Mouse (Mus musculus) embryonic facial prominence, embryonic 13.5 days (tissue): ENCODE data around the gene Rsph3b. TPM values are rescaled to one million over a fixed set of nuclear protein-coding genes. Genes with fewer than 3 reads are reported as not detected.

ENCODE experiments used
- ATAC-seq: fragments of 200-750 bp; cut with Nextera tagmentation; 2 replicates; pipeline ENCODE4 v1.8.0; 2017; ENCODE audit warnings: low read depth; ENCODE audit not compliant: insufficient number of reproducible peaks, insufficient read depth, low FRiP score, low TSS enrichment
- H3K27ac ChIP-seq: fragments of 300-500 bp; sonication (generic); 2 replicates; pipeline ENCODE4 v1.5.1; 2015; ENCODE audit warnings: moderate library complexity, mild to moderate bottlenecking, inconsistent platforms
- H3K27me3 ChIP-seq: fragments of 300-500 bp; sonication (generic); 2 replicates; pipeline ENCODE4 v1.6.1; 2015; ENCODE audit warnings: mild to moderate bottlenecking, inconsistent platforms
- H3K36me3 ChIP-seq: fragments of 300-500 bp; sonication (generic); 2 replicates; pipeline ENCODE4 v1.6.1; 2015; ENCODE audit warnings: mild to moderate bottlenecking, inconsistent platforms
- H3K4me1 ChIP-seq: fragments of 300-500 bp; sonication (generic); 2 replicates; pipeline ENCODE4 v1.6.1; 2015; ENCODE audit warnings: inconsistent platforms
- H3K4me2 ChIP-seq: fragments of 300-500 bp; sonication (generic); 2 replicates; pipeline ENCODE4 v1.6.1; 2015; ENCODE audit warnings: moderate library complexity, mild to moderate bottlenecking, inconsistent platforms
- H3K4me3 ChIP-seq: fragments of 300-500 bp; sonication (generic); 2 replicates; pipeline ENCODE4 v1.5.1; 2015; ENCODE audit warnings: mild to moderate bottlenecking, inconsistent platforms
- H3K9ac ChIP-seq: fragments of 300-500 bp; sonication (generic); 2 replicates; pipeline ENCODE4 v1.6.1; 2015; ENCODE audit warnings: mild to moderate bottlenecking, inconsistent platforms
- H3K9me3 ChIP-seq: fragments of 300-500 bp; sonication (generic); 2 replicates; pipeline ENCODE4 v1.6.1; 2016; ENCODE audit warnings: inconsistent platforms
- WGBS: fragments of 180-500 bp; shearing (Covaris S2); methylation state at CpG from one replicate; pipeline ENCODE4 v1.1.7; 2015; ENCODE audit warnings: mixed read lengths; 5-methylcytosine and 5-hydroxymethylcytosine counted together
- microRNA-seq: library from miRNA; unstranded; fragments of <30 nt; microRNA quantifications from one replicate; pipeline ENCODE4, GENCODE M21; 2016
- polyA plus RNA-seq: library from polyadenylated mRNA; unstranded; fragments of >200 nt; fragmentation: Nextera tagmentation; extraction: Ambion mirVana; gene quantifications from 2 replicates; pipeline ENCODE4 v1.2.1, GENCODE M21; 2015

Gene Rsph3b
- polyA plus RNA-seq, 1 experiment from 2014 or later, result 35.2 TPM

GRCm38 (mm10) chr17:6860491-6860897, 88.0 kb downstream of the Rsph3b start:
- Histone ChIP-seq H3K9ac (no peak overlapping the region), H3K4me2 (no peak overlapping the region), H3K4me1 (peaks cover 22% of the 10 kb centered on the region), H3K4me3 (no peak overlapping the region), H3K9me3 (no peaks in the 10 kb centered on the region), H3K36me3 (no peaks in the 10 kb centered on the region), H3K27ac (peak overlapping the region; percentile 69; the same call in 1 of the 2 replicates), H3K27me3 (peaks cover 32% of the 10 kb centered on the region)
- WGBS, result 16% methylated on average over 12 of the region's 12 CpGs
- ATAC-seq, result 0 out of 2 replicates have a peak, but pooled peaks have one; percentile 44

- no peak overlapping the region for H3K9ac ChIP-seq
- H3K36me3 ChIP-seq, result no peaks in the 10 kb centered on the region
- H3K27ac ChIP-seq, result peak overlapping the region; percentile 69
- ATAC-seq, result no peak
- no peak overlapping the region for H3K4me2 ChIP-seq
- 24% methylated on average over 4 of the region's 4 CpGs for WGBS
- H3K27me3 ChIP-seq, result peaks cover 32% of the 10 kb centered on the region
- no peak overlapping the region for H3K4me3 ChIP-seq
- no peaks in the 10 kb centered on the region for H3K9me3 ChIP-seq
- peaks cover 22% of the 10 kb centered on the region for H3K4me1 ChIP-seq
Observed at GRCm38 (mm10) chr17:6860067-6860466, 88.4 kb downstream of the Rsph3b start.

Small RNAs within 50 kb of the gene (microRNA-seq; reads per million reads assigned to microRNA genes)
- gene Mir692-1, result not detected

Other genes with a start within 250 kb of the Rsph3b start
- 51.5 and 60.4 TPM in 2 replicates for gene Ezr, start 165.9 kb downstream of the Rsph3b start, polyA plus RNA-seq
- 49.7 and 50.8 TPM in 2 replicates for gene Tagap1, start 12.5 kb upstream of the Rsph3b start, polyA plus RNA-seq
- 179 and 187 TPM in 2 replicates for gene Rnaset2b, start 22.0 kb upstream of the Rsph3b start, polyA plus RNA-seq
- gene Gm49721, start 30.2 kb upstream of the Rsph3b start, polyA plus RNA-seq, result 0.61 TPM in 1 of 2 replicates, not detected in the other
- gene Gm1604a, start 76.9 kb upstream of the Rsph3b start, polyA plus RNA-seq, result not detected in 2 replicates
- 9.5 and 12.1 TPM in 2 replicates for gene Rps6ka2, start 221.4 kb upstream of the Rsph3b start, polyA plus RNA-seq